Mouse (Mus musculus): ENCODE measurements around the gene Acsf3. TPM values are rescaled to one million over a fixed set of nuclear protein-coding genes. Genes with fewer than 3 reads are reported as not detected.
A peak's percentile ranks its signal among the peaks of the same experiment; 100 is the strongest.

The Acsf3 gene
- polyA plus RNA-seq, 1 experiment from 2014 or later, result 14.7 TPM

DNA sequence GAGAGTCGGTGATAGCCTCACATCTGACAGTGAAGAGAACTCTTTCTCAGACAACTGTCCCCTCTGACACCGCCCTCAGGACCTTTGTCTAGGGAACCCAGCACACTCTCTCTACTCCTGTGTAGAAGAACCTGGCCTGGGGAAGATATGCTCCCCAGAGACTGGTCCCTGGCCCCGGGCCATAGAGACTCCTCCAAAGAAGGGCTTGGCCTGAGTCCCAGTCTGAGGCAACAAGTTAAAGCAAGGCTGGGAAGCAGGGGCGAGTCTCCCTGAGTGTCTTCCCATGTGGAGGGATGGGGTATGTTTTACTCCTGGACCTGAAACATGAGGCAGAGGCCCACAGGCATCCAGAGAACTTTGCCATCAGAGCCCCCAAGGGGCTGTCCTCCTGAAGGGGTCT lies 70.4 kb downstream of the Acsf3 start:
- H3K27me3 ChIP-seq (ENCODE audit: control insufficient read depth, insufficient read depth, low read length), result no peaks in the 10 kb centered on the region

DNA sequence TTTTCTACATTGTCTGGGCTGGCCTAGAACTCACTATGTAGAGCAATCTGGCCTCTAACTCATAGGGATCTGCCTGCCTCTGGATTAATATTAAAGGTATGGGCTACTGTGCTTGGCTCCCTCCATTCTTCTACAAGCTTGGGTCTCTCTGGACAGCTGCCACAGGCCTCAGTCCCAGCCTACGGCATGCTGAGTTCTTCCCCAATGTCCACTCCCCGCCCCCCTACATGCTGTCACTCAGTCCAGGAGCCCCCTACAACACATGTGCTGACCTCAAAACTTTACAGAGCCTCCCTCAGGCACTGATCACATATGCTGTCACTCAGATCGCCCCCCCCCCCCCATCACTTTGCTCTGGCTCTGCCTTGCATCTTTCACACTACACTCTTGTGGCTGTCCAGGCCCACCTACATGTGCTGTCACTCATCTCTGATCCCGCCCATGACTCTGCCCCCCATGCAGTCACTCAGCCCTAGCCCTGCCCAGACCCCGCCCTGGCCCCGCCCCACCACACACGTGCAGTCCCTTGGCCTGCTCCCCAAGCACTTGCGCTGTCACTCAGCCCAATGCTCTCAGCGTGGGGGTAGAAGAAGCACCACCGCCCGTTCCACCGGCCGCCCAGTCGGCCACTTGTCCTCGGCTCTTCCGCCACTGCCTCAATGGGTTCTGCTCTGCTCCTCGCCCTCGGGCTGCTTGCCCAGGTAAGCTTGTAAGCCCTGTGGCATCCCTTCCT lies 72.7 kb downstream of the Acsf3 start, which contains the start of gene Cdh15:
Gene Cdh15 (plus strand): TSS at position 138 of the 733 bp plus-strand sequence.
- WGBS, result 20% methylated on average over 17 of the region's 18 CpGs
- H3K4me3 ChIP-seq (ENCODE audit: low read depth, low read length), result no peak within 1 kb of the TSS
- H3K4me1 ChIP-seq (replicated peaks; ENCODE audit: control insufficient read depth, insufficient read depth), result no peaks in the 10 kb centered on the region
- no peaks in the 10 kb centered on the region for H3K9me3 ChIP-seq (ENCODE audit: control insufficient read depth, low read length)
- no peak within 1 kb of the TSS for H3K9ac ChIP-seq (ENCODE audit: low read length)
- H3K36me3 ChIP-seq (ENCODE audit: control insufficient read depth, insufficient read depth, low read length), result no peaks in the 10 kb centered on the region
- DNase-seq (ENCODE audit: low spot score) (peak; percentile 84), ATAC-seq (ENCODE audit: low FRiP score, low TSS enrichment) (peak; percentile 82)
- no peaks in the 10 kb centered on the region for H3K27me3 ChIP-seq (ENCODE audit: control insufficient read depth, insufficient read depth, low read length)
- H3K4me2 ChIP-seq (replicated peaks; ENCODE audit: low read depth), result 0 out of 2 replicates have a peak within 1 kb of the TSS, but pooled peaks have one; percentile 14
- H3K27ac ChIP-seq (replicated peaks), result no peak within 1 kb of the TSS
- no peak for TF ChIP-seq EP300 (optimal IDR thresholded peaks at IDR 0.05)
- TF ChIP-seq CTCF (IDR thresholded peaks at IDR 0.05; ENCODE audit: low read depth), result no peak

More for the DNA sequence above, 70.4 kb downstream of the Acsf3 start:
- DNase-seq (ENCODE audit: low spot score) (no peak), ATAC-seq (ENCODE audit: low FRiP score, low TSS enrichment) (no peak)
- no peaks in the 10 kb centered on the region for H3K4me1 ChIP-seq (replicated peaks; ENCODE audit: control insufficient read depth, insufficient read depth)
- 52% methylated on average over 4 of the region's 4 CpGs for WGBS
- no peak overlapping the region for H3K4me2 ChIP-seq (replicated peaks; ENCODE audit: low read depth)
- no peaks in the 10 kb centered on the region for H3K36me3 ChIP-seq (ENCODE audit: control insufficient read depth, insufficient read depth, low read length)
- H3K4me3 ChIP-seq (ENCODE audit: low read depth, low read length), result no peak overlapping the region
- no peak for TF ChIP-seq CTCF (IDR thresholded peaks at IDR 0.05; ENCODE audit: low read depth)
- H3K9ac ChIP-seq (ENCODE audit: low read length), result no peak overlapping the region
- H3K27ac ChIP-seq (replicated peaks), result no peak overlapping the region
- no peaks in the 10 kb centered on the region for H3K9me3 ChIP-seq (ENCODE audit: control insufficient read depth, low read length)

DNA sequence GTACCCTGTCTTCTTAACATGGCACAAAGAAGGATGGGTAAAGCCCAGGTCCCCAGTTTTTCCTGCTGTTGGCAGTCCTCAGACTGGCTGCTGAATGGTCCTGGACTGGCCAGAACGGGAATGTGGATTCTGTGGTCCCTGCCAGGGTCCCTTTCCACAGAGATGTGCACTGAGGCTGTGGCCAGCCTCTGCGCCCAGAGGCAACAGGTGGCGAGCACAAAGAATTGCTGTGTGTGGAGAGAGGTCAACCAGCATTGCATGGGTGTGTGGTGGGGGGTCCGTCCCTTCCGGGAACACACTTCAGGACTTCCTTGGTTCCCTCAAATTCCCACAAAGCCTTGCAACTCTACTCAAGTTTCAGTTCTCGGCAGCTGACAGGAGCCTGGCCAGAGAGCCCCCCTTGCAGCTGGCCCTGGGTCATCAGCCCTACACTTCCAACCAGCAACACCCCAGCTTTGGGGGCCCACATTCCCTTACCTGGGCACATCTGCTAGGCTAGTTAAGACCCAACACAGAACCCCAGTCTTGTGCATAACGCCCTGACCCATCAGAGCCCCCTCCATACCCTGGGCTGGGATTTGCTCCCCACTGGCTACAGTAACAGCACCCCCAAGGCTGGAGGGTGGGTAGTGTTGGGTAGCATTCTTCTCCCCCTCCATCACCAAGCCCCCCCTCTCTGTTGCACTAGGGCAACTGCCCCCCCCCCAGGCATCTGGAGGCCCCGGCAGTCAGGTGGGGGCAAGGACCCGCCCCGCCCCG lies 74.0 kb downstream of the Acsf3 start:
- no peak for DNase-seq (ENCODE audit: low spot score)
- H3K36me3 ChIP-seq (ENCODE audit: control insufficient read depth, insufficient read depth, low read length), result no peaks in the 10 kb centered on the region
- H3K9ac ChIP-seq (ENCODE audit: low read length), result no peak overlapping the region
- no peak overlapping the region for H3K27ac ChIP-seq (replicated peaks)
- H3K4me3 ChIP-seq (ENCODE audit: low read depth, low read length), result no peak overlapping the region
- H3K4me2 ChIP-seq (replicated peaks; ENCODE audit: low read depth), result no peak overlapping the region
- TF ChIP-seq CTCF (IDR thresholded peaks at IDR 0.05; ENCODE audit: low read depth), result no peak
- TF ChIP-seq EP300 (optimal IDR thresholded peaks at IDR 0.05), result no peak
- 68% methylated on average over 10 of the region's 11 CpGs for WGBS
- no peaks in the 10 kb centered on the region for H3K4me1 ChIP-seq (replicated peaks; ENCODE audit: control insufficient read depth, insufficient read depth)
- no peaks in the 10 kb centered on the region for H3K27me3 ChIP-seq (ENCODE audit: control insufficient read depth, insufficient read depth, low read length)
- no peak for ATAC-seq (ENCODE audit: low FRiP score, low TSS enrichment)
- H3K9me3 ChIP-seq (ENCODE audit: control insufficient read depth, low read length), result no peaks in the 10 kb centered on the region

DNA sequence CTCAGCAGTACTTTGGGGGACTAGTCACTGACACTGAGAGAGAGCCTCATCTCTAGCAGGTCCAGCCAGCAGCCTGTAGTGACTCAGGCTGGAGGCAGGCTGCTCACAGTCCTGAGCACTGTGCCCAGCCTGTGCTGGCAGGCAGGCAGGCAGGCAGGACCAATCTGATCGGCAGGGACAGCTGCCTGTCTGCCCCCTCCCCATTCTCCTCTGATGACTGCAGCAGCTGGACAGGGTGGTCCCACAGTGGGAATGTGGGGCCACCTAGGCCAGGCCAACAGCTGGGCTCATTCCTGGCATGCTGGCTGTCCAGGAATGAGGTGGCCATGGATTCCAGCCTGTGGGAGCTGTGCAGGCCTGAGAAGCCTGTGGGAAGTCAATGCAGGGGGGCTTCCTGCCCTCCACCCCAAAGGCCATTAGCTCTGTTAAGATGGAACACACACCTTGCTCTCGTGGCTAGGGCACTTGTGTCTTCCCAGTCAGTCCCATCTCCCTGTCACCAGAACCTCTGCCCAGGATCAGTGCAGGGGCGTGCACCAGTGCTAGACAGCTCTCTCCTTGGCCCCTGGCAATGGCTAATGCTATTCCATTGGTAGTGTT lies 75.5 kb downstream of the Acsf3 start:
- TF ChIP-seq EP300 (optimal IDR thresholded peaks at IDR 0.05) (no peak), CTCF (IDR thresholded peaks at IDR 0.05; ENCODE audit: low read depth) (no peak)
- H3K4me3 ChIP-seq (ENCODE audit: low read depth, low read length), result no peak overlapping the region
- no peaks in the 10 kb centered on the region for H3K27me3 ChIP-seq (ENCODE audit: control insufficient read depth, insufficient read depth, low read length)
- no peaks in the 10 kb centered on the region for H3K36me3 ChIP-seq (ENCODE audit: control insufficient read depth, insufficient read depth, low read length)
- DNase-seq (ENCODE audit: low spot score), result no peak
- no peak for ATAC-seq (ENCODE audit: low FRiP score, low TSS enrichment)
- H3K9ac ChIP-seq (ENCODE audit: low read length), result no peak overlapping the region
- no peak overlapping the region for H3K4me2 ChIP-seq (replicated peaks; ENCODE audit: low read depth)
- H3K4me1 ChIP-seq (replicated peaks; ENCODE audit: control insufficient read depth, insufficient read depth), result no peaks in the 10 kb centered on the region
- no peaks in the 10 kb centered on the region for H3K9me3 ChIP-seq (ENCODE audit: control insufficient read depth, low read length)
- 66% methylated on average over 3 of the region's 3 CpGs for WGBS
- no peak overlapping the region for H3K27ac ChIP-seq (replicated peaks)

DNA sequence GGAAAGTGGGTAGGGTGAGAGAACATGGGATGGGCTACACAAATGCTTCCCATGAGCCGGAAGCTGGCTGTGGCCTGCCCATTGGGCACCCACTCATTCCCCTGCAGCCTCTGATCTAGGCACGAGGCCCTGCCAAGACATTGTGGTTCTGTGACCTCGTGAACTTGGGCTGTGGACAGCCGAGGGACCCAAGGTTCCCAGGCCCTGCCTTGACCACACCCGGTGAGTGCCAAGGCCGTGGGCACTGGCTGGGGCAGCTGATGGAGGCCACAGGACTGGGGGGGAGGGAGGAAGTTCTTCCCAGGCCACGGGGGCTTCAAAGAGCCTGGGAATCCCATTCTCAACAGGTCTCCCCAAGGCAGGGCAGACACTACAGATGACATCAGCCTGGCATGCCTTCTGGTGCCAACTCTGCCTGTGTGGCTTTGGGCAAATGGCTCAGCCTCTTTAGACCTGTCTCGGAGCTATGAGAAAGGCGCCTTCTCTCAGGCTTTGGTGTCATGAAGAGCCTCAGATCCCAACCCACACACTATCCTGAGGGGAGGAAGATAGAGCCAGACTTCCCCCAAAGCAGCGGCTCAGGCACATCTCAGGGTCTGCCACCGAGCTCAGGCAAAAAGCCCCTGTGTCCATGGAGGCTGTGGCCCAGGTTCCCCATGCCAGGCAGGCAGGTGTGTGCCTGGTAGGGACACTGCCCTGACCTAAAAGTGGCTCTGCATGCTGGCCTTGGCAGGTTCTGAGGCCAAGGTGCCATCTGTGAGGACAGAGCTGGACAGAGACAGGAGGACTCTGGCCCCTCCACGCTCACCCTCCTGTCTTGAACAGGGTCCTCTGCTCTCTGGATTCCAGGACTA lies 76.6 kb downstream of the Acsf3 start:
- no peak overlapping the region for H3K27ac ChIP-seq (replicated peaks)
- no peak for DNase-seq (ENCODE audit: low spot score)
- H3K9me3 ChIP-seq (ENCODE audit: control insufficient read depth, low read length), result no peaks in the 10 kb centered on the region
- H3K36me3 ChIP-seq (ENCODE audit: control insufficient read depth, insufficient read depth, low read length), result no peaks in the 10 kb centered on the region
- TF ChIP-seq EP300 (optimal IDR thresholded peaks at IDR 0.05), result no peak
- no peak for TF ChIP-seq CTCF (IDR thresholded peaks at IDR 0.05; ENCODE audit: low read depth)
- no peak for ATAC-seq (ENCODE audit: low FRiP score, low TSS enrichment)
- no peaks in the 10 kb centered on the region for H3K27me3 ChIP-seq (ENCODE audit: control insufficient read depth, insufficient read depth, low read length)
- H3K4me3 ChIP-seq (ENCODE audit: low read depth, low read length), result no peak overlapping the region
- 79% methylated on average over 12 of the region's 12 CpGs for WGBS
- no peaks in the 10 kb centered on the region for H3K4me1 ChIP-seq (replicated peaks; ENCODE audit: control insufficient read depth, insufficient read depth)
- H3K9ac ChIP-seq (ENCODE audit: low read length), result no peak overlapping the region
- H3K4me2 ChIP-seq (replicated peaks; ENCODE audit: low read depth), result no peak overlapping the region
